Mouse (Mus musculus): ENCODE results near the gene Ear10.
"Not testable (repeated sequence)": the region's sequence is repeated elsewhere in the genome, so short reads cannot be mapped to it uniquely, and the experiment has no call there.

The Ear10 gene

GRCm38 (mm10) chr14:43923459-43923858 is at the start of gene Ear10:
Gene Ear10, minus strand, starts transcription at chr14:43923559.
- not testable (repeated sequence) for DNase-seq (ENCODE audit: low spot score in 2 of 2)

DNA sequence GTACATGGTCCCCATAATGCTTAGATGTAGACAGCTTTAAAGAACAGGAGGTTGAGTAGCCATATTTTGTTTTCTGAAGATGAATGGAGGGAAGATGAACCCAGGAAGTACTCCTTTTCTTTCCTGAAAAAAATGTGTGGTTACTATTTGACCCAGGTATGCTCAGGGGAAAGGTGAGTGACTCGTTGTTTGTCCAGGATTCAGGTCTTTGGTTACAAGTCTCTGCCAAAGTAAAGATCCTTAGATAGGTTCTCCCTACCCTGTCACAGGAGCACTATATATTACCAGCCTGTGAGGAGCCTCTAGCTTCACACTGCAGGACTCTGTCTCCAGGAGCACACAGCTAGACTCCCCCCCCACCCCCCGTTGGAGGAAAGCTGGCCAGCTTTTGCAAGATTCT is 33.4 kb upstream of the Ear10 start, which contains the start of gene Ang5:
TSS of gene Ang5 (plus strand) at position 301 of the 400 bp plus-strand sequence.
- DNase-seq (ENCODE audit: low spot score in 2 of 2), result not testable (repeated sequence)

DNA sequence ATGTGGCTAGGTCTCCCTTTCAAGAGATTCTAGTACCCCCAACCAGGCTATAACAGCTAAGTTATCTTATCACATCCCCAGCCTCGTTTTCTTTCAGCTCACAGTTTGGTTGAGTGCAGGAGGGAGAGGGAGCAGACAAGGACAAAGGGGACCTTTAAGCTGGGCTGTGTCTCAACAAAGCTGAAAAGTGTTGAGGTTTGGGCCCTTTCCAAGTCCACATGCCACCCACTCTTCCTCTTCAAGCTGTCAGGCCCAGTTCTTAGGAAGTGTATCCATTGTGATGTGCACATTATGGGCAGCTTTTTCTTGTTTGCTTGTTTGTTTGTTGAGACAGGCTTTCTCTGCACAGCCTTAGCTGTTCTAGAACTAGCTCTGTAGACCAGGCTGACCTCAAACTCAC is 31.7 kb upstream of the Ear10 start:
- DNase-seq (ENCODE audit: low spot score in 2 of 2), result not testable (repeated sequence)

DNA sequence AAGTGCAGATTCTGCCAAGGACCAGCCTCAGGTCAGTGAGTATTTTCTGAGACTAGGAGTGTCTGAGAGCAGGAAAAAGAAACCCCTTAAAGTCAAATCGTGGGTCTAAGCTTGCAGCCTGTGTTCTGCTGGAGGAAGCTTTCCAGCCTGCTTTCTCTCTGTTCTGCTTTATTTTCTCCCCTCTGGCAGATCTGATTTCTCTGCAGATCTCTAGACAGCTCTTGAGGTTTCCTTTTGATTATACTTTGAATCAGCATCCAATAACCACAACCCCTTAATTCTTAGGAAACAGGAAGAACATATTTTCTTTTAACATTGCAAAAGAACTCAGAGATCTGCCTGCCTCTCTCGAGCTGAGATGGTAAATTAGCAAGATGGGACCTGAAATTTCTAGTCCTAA is 30.0 kb upstream of the Ear10 start:
- not testable (repeated sequence) for DNase-seq (ENCODE audit: low spot score in 2 of 2)

DNA sequence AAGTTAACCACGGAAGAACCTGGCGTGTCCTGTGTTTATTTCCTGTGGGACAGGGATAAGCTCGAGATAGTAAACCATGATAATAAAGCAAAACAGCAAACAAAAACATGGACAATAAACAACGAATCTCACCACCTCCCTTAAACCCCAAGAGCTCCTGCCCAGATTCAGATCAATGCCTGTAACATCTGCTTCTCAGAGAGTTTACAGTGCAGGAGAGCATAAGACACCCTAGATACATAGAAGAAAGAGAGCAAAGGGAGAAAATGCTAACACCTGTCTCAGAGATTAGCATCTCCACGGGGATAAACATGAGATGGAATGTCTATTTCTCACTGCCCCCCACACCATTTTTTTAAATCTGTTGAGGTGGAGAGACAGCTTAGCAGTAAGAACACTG is 10.0 kb upstream of the Ear10 start:
- DNase-seq (ENCODE audit: low spot score in 2 of 2), result not testable (repeated sequence)

GRCm38 (mm10) chr14:43932991-43933390 is 9.6 kb upstream of the Ear10 start:
- DNase-seq (ENCODE audit: low spot score in 2 of 2), result peak in 1 of 2 experiments; percentile 11

DNA sequence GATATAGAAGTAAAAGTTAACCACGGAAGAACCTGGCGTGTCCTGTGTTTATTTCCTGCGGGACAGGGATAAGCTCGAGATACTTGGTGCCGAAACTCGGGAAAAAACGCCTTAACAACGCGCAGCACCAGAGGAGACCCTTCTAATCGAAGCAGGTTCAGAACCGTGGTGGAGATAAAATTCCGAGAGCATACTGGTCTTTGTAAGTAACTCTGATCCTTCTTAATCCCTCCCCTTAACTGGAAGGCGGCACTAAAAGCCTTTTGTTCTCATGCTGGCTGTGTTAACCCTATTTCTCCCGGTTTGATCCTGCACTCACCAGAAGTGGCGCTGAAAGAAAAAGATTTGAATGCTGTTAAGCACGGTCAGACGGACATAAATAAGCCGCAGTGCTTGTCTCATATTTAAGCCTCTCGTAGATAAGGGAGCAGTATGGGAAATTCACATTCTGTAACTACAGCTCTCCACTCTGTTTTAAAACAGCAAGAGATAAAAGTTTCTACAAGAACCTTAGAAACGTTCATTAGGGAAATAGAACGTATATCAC is 2.1 kb upstream of the Ear10 start:
- peak in 1 of 2 experiments; percentile 4 for DNase-seq (ENCODE audit: low spot score in 2 of 2)

DNA sequence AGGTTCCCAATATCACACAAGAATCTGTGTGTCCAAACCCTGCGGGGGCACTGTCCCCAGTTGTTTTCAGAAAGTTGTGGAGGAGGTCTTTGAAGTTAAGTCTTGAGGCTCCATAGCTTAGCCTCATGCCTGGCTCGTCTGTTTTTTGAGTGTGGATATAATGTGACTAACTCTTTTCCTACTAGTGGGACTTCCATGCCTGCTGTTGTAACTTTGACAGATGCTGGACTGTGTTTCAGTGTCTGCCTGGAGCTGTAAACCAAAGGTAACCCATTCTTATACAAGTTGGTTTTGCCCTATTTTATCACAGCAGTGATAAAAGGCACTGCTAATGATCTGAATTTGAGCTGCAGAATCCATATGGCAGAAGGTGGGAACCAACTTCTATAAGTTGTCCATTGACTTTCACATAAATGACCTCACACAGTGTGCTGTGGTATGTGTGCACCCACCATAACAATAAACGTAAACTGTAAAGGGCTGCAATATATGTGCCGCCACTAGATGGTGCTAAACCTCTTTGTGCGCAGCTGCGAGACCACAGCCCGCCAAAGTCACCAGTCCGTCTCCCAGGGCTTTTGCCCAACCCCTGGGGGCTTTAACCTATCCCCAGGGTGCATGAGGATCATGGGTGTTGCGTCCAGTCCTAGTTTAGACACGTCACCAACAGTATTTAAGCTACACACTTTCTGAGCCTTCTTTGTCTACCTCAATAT is 1.5 kb upstream of the Ear10 start, which contains the start of gene Gm8113:
TSS of gene Gm8113 (plus strand) at position 703 of the 716 bp plus-strand sequence.
- DNase-seq (ENCODE audit: low spot score in 2 of 2), result peak; percentile 10 to 15

- DNase-seq (ENCODE audit: low spot score in 2 of 2), result not testable (repeated sequence)
Measured at GRCm38 (mm10) chr14:43918214-43918613, 5.1 kb downstream of the Ear10 start.

GRCm38 (mm10) chr14:43898577-43898976 is 24.8 kb downstream of the Ear10 start:
- DNase-seq (ENCODE audit: low spot score in 2 of 2), result peak in 1 of 2 experiments; percentile 4

DNA sequence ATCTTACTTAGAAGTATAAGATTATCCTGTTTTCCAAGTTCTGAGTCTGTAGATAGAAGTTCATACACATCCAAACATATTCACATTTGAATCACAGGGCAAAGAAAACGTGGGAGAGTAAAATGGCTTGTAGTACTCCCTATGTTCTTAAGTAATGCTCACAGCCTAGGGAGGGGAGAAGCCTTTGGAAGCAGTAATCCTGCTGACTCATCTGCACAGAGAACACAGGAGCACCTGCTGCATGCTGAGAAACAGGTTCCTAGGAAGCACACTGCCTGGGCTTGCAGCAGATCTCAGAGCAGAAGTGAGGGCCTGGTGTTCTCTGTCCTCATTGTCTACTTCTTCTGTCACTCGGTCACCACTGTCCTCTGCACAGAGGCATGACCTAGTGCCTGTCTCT is 28.0 kb downstream of the Ear10 start:
- DNase-seq (ENCODE audit: low spot score in 2 of 2), result peak in 1 of 2 experiments; percentile 21

DNA sequence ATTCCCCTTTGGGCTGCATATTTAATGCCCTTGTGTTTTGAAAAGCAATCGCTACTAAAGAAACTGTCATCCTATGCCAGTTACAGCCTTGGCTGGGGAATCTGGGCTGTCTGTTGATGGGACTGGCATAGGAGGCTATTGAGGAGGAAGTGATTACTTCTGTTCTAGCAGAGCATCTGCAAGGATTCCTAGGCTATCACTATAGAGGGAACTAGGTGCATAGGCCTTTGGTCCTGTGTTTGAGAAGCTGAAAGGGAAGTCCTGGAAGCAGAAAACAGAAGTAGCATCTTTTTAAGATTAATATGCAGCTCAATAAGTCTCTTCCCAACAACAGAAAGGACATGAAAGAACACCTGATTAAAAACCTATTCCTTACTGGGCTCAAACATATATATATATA is 32.1 kb downstream of the Ear10 start:
- DNase-seq (ENCODE audit: low spot score in 2 of 2), result not testable (repeated sequence)

DNA sequence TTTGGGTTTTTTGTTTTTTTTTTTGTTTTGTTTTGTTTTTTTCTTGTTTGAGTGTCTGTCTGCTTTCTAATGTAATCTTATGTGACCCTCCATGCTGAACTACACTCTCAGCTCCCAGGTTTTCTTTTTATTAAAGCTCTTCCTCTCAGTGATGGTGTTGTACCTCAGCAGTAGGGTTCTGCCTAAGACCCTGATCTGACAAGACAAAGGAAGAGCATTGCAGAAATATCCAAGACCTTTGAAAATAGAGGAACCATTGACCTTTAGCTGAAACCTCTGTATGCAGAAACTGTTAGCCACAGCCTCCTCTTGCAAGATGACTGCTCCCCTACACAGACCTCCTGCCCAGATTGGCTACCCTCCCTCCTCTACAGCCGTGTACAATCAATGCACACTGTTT is 37.1 kb downstream of the Ear10 start:
- DNase-seq (ENCODE audit: low spot score in 2 of 2), result not testable (repeated sequence)

GRCm38 (mm10) chr14:43879966-43880545 is 43.3 kb downstream of the Ear10 start:
- not testable (repeated sequence) for DNase-seq (ENCODE audit: low spot score in 2 of 2)

GRCm38 (mm10) chr14:43877789-43878188 is 45.6 kb downstream of the Ear10 start:
- DNase-seq (ENCODE audit: low spot score in 2 of 2), result not testable (repeated sequence)

DNA sequence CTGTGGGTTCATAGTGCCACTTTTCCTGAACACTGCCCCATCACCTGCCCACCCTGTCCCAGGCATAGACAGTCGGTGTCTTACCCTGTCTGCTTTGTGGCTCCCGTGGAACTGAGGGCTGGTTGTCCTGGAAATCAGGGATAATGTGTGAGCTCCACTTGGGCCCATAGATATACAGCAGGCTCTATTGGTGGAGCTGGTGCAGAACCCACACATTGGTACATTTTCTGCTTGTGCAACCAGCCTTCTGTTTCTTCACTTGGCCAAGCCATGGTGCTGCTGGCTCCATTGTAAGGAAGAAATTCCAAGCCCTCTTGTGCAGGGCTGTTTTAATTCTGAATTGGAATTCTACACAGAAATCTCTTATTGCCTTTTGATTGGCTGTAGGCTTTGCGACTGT is 47.9 kb downstream of the Ear10 start, which contains the start of gene Ear1:
TSS of gene Ear1 (minus strand) at position 101 of the 400 bp plus-strand sequence.
- not testable (repeated sequence) for DNase-seq (ENCODE audit: low spot score in 2 of 2)

- DNase-seq (ENCODE audit: low spot score in 2 of 2), result not testable (repeated sequence)
Measured at GRCm38 (mm10) chr14:43874862-43875261, 48.5 kb downstream of the Ear10 start.

Data from urinary bladder, adult 18-20 months (tissue).